Mouse (Mus musculus) intestine, postnatal 0 days (tissue): ENCODE measurements at regions not wholly inside any gene's neighbourhood (a gene's known extent, or its start where the extent isn't known, plus 50 kb on each side); places are given as distances from the start of the nearest gene placed in this dataset.

Experiments
- ATAC-seq: fragments of 200-750 bp; cut with Nextera tagmentation; 2 replicates; pipeline ENCODE4 v1.8.0; 2017; ENCODE audit warnings: mild to moderate bottlenecking, moderate TSS enrichment, moderate library complexity
- H3K27ac ChIP-seq: fragments of 300-500 bp; sonication (generic); 2 replicates; pipeline ENCODE4 v1.5.1; 2014; ENCODE audit warnings: mild to moderate bottlenecking, low read depth, low read length, moderate library complexity
- H3K27me3 ChIP-seq: fragments of 300-500 bp; sonication (generic); replicated peaks from 2 replicates; pipeline ENCODE4 v1.6.1; 2014; ENCODE audit warnings: low read length, mixed read lengths; ENCODE audit not compliant: control insufficient read depth, insufficient read depth
- H3K36me3 ChIP-seq: fragments of 300-500 bp; sonication (generic); 2 replicates; pipeline ENCODE4 v1.6.1; 2014; ENCODE audit warnings: mild to moderate bottlenecking, moderate library complexity; ENCODE audit not compliant: control insufficient read depth, insufficient read depth
- H3K4me1 ChIP-seq: fragments of 300-500 bp; sonication (generic); replicated peaks from 2 replicates; pipeline ENCODE4 v1.6.1; 2014; ENCODE audit warnings: antibody characterized with exemption, low read length, mixed read lengths; ENCODE audit not compliant: control insufficient read depth, insufficient read depth
- H3K4me2 ChIP-seq: fragments of 300-500 bp; sonication (generic); replicated peaks from 2 replicates; pipeline ENCODE4 v1.6.1; 2014; ENCODE audit warnings: low read depth, mild to moderate bottlenecking, moderate library complexity
- H3K4me3 ChIP-seq: fragments of 300-500 bp; sonication (generic); 2 replicates; pipeline ENCODE4 v1.5.1; 2014; ENCODE audit warnings: low read depth, low read length
- H3K9ac ChIP-seq: fragments of 300-500 bp; sonication (generic); 2 replicates; pipeline ENCODE4 v1.6.1; 2014; ENCODE audit warnings: mild to moderate bottlenecking, low read depth, low read length
- H3K9me3 ChIP-seq: fragments of 300-500 bp; sonication (generic); 2 replicates; pipeline ENCODE4 v1.6.1; 2016; ENCODE audit warnings: mixed run types; ENCODE audit not compliant: control insufficient read depth
- CTCF ChIP-seq: sonication (generic); IDR thresholded peaks from 2 replicates; pipeline ENCODE4 v1.5.1; 2016; ENCODE audit warnings: low read depth, mild to moderate bottlenecking, control low read depth, antibody characterized with exemption, moderate library complexity
- WGBS: fragments of 180-500 bp; shearing (Covaris S2); extraction: QIAGEN DNeasy Blood & Tissue Kit; methylation state at CpG from one replicate; pipeline ENCODE4 v1.1.7; 2014; 5-methylcytosine and 5-hydroxymethylcytosine counted together

DNA sequence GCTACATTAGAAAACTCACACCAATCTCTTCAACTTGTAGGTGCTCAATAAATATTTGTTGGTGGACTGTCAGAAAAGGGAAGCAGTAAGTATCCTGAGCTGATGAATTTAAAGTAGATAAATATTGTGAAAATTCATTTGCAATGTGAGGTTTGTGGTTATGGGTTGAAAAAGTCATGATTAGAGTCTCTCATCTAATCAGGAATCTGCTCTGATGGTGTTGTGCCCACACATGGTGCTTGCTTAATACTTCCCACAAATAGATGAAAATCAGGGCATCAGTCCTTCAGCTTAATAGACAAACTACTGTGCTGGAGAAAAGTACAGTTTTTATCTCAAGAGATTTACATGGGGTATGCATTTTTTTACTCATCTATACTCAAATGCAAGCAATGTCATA, 59.9 kb downstream of the S1pr1 start:
- ATAC-seq: no peak
- Histone ChIP-seq H3K27ac (no peak overlapping the region), H3K4me2 (no peak overlapping the region), H3K9me3 (no peaks in the 10 kb centered on the region), H3K27me3 (no peaks in the 10 kb centered on the region), H3K4me1 (no peaks in the 10 kb centered on the region), H3K36me3 (no peaks in the 10 kb centered on the region), H3K4me3 (no peak overlapping the region), H3K9ac (no peak overlapping the region)
- TF ChIP-seq CTCF: no peak

DNA sequence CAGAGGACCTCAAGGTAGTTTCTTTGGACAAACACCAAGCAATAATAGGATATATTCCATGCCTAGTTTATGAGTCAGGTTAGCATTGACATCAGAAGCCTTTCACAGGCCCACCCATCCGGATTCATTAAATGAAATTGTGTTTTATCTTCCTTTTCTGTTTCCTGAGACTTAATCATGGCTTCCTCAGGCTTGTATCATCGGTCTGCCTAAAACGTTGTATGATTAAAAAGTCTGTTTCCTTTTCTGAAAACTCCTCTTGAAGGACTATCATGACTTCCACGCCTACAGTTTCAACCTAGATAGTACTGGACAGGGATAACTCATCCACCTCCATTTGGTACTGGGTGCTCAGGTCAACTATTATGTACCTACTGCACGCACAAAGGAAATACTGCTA, 62.6 kb downstream of the S1pr1 start:
- Histone ChIP-seq H3K27ac (no peak overlapping the region), H3K4me1 (no peaks in the 10 kb centered on the region), H3K36me3 (no peaks in the 10 kb centered on the region), H3K9me3 (no peaks in the 10 kb centered on the region), H3K4me2 (no peak overlapping the region), H3K27me3 (no peaks in the 10 kb centered on the region), H3K4me3 (no peak overlapping the region), H3K9ac (no peak overlapping the region)
- ATAC-seq: no peak
- 80% methylated on average over 5 of the region's 5 CpGs for WGBS
- no peak for TF ChIP-seq CTCF

DNA sequence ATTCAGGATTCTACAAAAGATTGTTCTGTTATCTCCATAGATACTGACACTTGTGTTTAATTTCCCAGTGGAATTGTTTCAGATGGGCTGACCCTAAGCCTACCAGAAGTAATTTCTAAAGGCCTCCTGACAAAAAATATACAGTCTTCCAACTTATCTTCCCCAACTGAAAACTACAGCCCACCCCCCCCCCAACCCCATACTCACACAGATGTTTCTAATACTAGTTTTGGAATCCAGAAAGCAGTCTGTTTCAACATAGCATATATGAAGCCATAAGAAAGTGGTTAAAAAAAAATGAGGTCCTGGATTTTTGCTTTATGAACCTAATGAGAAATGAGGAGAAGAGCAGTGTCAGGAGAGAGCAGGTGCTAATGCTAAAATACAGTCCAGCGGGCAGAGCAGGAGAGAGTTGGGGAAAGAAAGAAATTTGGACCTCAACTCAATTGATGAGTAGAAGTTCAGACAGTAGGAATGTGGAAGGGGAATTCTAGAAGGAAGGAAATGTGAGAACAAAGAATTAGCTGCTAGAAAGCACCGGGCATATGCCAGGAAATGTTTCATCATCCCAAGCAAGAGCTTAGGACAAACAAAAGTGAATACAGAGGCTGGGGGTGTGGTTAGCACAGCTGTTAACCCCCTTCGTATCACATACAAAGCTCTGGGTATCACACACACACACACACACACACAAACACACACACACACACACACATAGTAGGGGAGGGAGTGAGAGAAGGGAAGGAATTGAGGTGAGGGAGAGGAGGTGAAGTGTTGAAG, 65.3 kb downstream of the S1pr1 start:
- Histone ChIP-seq H3K36me3 (no peaks in the 10 kb centered on the region), H3K9ac (no peak overlapping the region), H3K9me3 (no peaks in the 10 kb centered on the region), H3K27me3 (no peaks in the 10 kb centered on the region), H3K4me1 (no peaks in the 10 kb centered on the region), H3K4me2 (no peak overlapping the region), H3K4me3 (no peak overlapping the region), H3K27ac (no peak overlapping the region)
- TF ChIP-seq CTCF: no peak
- WGBS: 57% methylated on average over 3 of the region's 3 CpGs
- ATAC-seq: no peak

DNA sequence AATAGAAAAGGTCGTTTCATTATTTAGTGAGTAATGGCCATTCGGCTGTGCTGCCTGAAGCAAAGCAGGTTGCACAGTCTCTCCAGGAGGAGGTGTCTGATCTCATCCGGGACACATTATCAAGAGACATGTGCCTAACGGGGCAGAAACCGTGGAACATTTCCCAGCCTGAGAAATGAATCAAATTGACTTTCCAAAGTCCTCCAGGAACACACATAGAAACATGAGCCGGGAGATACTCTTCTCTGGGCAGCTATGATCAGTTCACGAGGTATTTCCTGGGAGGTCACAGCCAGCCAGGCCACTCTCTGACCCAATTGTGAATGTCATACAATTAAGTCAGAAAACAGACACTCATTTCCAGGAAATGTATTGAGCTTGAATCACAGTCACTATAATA, 67.9 kb downstream of the S1pr1 start:
- TF ChIP-seq CTCF: no peak
- Histone ChIP-seq H3K4me1 (no peaks in the 10 kb centered on the region), H3K27me3 (no peaks in the 10 kb centered on the region), H3K36me3 (no peaks in the 10 kb centered on the region), H3K9ac (no peak overlapping the region), H3K9me3 (no peaks in the 10 kb centered on the region), H3K27ac (no peak overlapping the region), H3K4me3 (no peak overlapping the region), H3K4me2 (no peak overlapping the region)
- 59% methylated on average over 7 of the region's 7 CpGs for WGBS
- no peak for ATAC-seq

DNA sequence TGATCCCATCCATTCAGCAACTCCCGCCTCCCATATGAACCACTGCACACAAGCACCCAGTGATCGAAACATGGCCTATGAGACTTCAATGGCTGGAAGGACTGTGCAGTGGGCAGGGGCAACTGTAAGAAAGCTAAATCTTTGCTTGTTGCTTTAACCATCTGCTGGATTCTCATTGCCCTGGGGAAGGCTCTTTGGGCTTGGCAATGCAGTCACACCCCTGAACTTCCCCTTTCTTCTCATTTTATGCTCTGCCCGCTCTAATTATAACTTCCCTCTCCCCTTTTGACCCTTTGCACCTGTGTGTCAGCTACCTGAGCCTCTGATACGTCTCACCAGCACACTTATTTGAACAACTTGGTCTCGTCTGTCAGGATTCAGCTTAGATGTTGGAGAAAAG, 70.6 kb downstream of the S1pr1 start:
- ATAC-seq: no peak
- 64% methylated on average over 5 of the region's 5 CpGs for WGBS
- no peak overlapping the region for H3K27ac ChIP-seq
- H3K27me3 ChIP-seq: no peaks in the 10 kb centered on the region
- no peak for TF ChIP-seq CTCF
- H3K36me3 ChIP-seq: no peaks in the 10 kb centered on the region
- no peaks in the 10 kb centered on the region for H3K9me3 ChIP-seq
- no peak overlapping the region for H3K9ac ChIP-seq
- H3K4me1 ChIP-seq: 0 out of 2 replicates have a peak, but pooled peaks cover 3% of the 10 kb centered on the region
- no peak overlapping the region for H3K4me2 ChIP-seq
- H3K4me3 ChIP-seq: no peak overlapping the region

DNA sequence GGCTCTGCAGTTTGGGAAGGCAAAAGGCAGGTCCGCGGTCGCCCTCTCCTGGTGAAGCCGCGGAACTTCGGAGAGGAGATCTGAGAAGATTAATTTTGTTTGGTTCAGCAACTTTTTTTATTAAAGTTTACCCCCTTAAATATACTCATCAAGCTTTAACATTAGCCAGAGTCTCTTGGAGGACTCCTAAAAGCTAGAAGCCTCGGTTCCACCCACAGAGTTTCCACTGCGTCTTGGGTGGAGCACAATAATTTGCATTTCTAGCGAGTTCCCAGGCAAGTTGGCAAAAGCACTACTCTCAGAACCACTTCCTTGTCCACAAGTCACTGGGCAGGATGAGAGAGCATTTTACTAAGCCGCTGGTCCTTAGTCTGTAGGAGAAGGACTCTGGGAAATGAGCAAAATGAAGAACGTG, 72.0 kb downstream of the S1pr1 start:
- no peaks in the 10 kb centered on the region for H3K36me3 ChIP-seq
- H3K4me3 ChIP-seq: peak overlapping the region; percentile 36
- H3K9ac ChIP-seq: no peak overlapping the region
- 6% methylated on average over 11 of the region's 11 CpGs for whole genome bisulfite sequencing
- peak; percentile 63; the same call in 1 of the 2 replicates for ATAC-seq
- H3K4me2 ChIP-seq: peak overlapping the region; percentile 65
- peak; percentile 89 for TF ChIP-seq CTCF
- no peaks in the 10 kb centered on the region for H3K9me3 ChIP-seq
- H3K4me1 ChIP-seq: 0 out of 2 replicates have a peak, but pooled peaks cover 3% of the 10 kb centered on the region
- no peak overlapping the region for H3K27ac ChIP-seq
- no peaks in the 10 kb centered on the region for H3K27me3 ChIP-seq
